Mouse (Mus musculus): ENCODE measurements around the gene Gm28048. TPM values are rescaled to one million over a fixed set of nuclear protein-coding genes. Genes with fewer than 3 reads are reported as not detected.

Gene Gm28048
- total and polyA plus RNA-seq, 2 experiments from 2014 or later, result 6.8 TPM; not detected in 1

- ATAC-seq (ENCODE audit: insufficient read depth, low read depth), result no peak
- Histone ChIP-seq H3K9ac (replicated peaks; ENCODE audit: low read depth, low read length) (no peak overlapping the region), H3K9me3 (replicated peaks; ENCODE audit: control insufficient read depth, low read length) (no peaks in the 10 kb centered on the region), H3K4me1 (ENCODE audit: control insufficient read depth, insufficient read depth) (peaks cover 8% of the 10 kb centered on the region; the same call in 1 of the 2 replicates), H3K36me3 (replicated peaks; ENCODE audit: control insufficient read depth, insufficient read depth, low read length) (no peaks in the 10 kb centered on the region), H3K4me3 (ENCODE audit: low read depth, low read length) (no peak overlapping the region), H3K27me3 (ENCODE audit: control insufficient read depth, insufficient read depth, low read length) (no peaks in the 10 kb centered on the region), H3K4me2 (ENCODE audit: low read depth, low read length) (no peak overlapping the region), H3K27ac (ENCODE audit: low read depth) (no peak overlapping the region)
- no peak for DNase-seq (ENCODE audit: low spot score)
- TF ChIP-seq CTCF (IDR thresholded peaks at IDR 0.05; ENCODE audit: low read depth) (no peak), EP300 (IDR thresholded peaks at IDR 0.05; ENCODE audit: low read depth) (no peak)
Measured at GRCm38 (mm10) chr11:22932167-22932566, 49.7 kb downstream of the Gm28048 start.

GRCm38 (mm10) chr11:22931320-22931905 lies 50.5 kb downstream of the Gm28048 start:
- WGBS, result 89% methylated on average over 2 of the region's 2 CpGs
- no peak overlapping the region for H3K27ac ChIP-seq (ENCODE audit: low read depth)
- no peaks in the 10 kb centered on the region for H3K27me3 ChIP-seq (ENCODE audit: control insufficient read depth, insufficient read depth, low read length)
- peaks cover 8% of the 10 kb centered on the region; the same call in 1 of the 2 replicates for H3K4me1 ChIP-seq (ENCODE audit: control insufficient read depth, insufficient read depth)
- H3K36me3 ChIP-seq (replicated peaks; ENCODE audit: control insufficient read depth, insufficient read depth, low read length), result no peaks in the 10 kb centered on the region
- DNase-seq (ENCODE audit: low spot score), result no peak
- H3K9ac ChIP-seq (replicated peaks; ENCODE audit: low read depth, low read length), result no peak overlapping the region
- no peak overlapping the region for H3K4me2 ChIP-seq (ENCODE audit: low read depth, low read length)
- no peak for ATAC-seq (ENCODE audit: insufficient read depth, low read depth)
- no peaks in the 10 kb centered on the region for H3K9me3 ChIP-seq (replicated peaks; ENCODE audit: control insufficient read depth, low read length)
- TF ChIP-seq CTCF (IDR thresholded peaks at IDR 0.05; ENCODE audit: low read depth) (no peak), EP300 (IDR thresholded peaks at IDR 0.05; ENCODE audit: low read depth) (no peak)
- H3K4me3 ChIP-seq (ENCODE audit: low read depth, low read length), result no peak overlapping the region

- no peak for TF ChIP-seq CTCF (IDR thresholded peaks at IDR 0.05; ENCODE audit: low read depth)
- TF ChIP-seq EP300 (IDR thresholded peaks at IDR 0.05; ENCODE audit: low read depth), result no peak
- Histone ChIP-seq H3K9ac (replicated peaks; ENCODE audit: low read depth, low read length) (no peak overlapping the region), H3K4me1 (ENCODE audit: control insufficient read depth, insufficient read depth) (peaks cover 4% of the 10 kb centered on the region; the same call in 1 of the 2 replicates), H3K36me3 (replicated peaks; ENCODE audit: control insufficient read depth, insufficient read depth, low read length) (no peaks in the 10 kb centered on the region), H3K4me2 (ENCODE audit: low read depth, low read length) (no peak overlapping the region), H3K4me3 (ENCODE audit: low read depth, low read length) (no peak overlapping the region), H3K27ac (ENCODE audit: low read depth) (no peak overlapping the region), H3K27me3 (ENCODE audit: control insufficient read depth, insufficient read depth, low read length) (no peaks in the 10 kb centered on the region), H3K9me3 (replicated peaks; ENCODE audit: control insufficient read depth, low read length) (no peaks in the 10 kb centered on the region)
- DNase-seq (ENCODE audit: low spot score) (no peak), ATAC-seq (ENCODE audit: insufficient read depth, low read depth) (no peak)
- WGBS, result 63% methylated on average over 2 of the region's 2 CpGs
Measured at GRCm38 (mm10) chr11:22930129-22930528, 51.8 kb downstream of the Gm28048 start.

GRCm38 (mm10) chr11:22928586-22929169 lies 53.2 kb downstream of the Gm28048 start:
- ATAC-seq (ENCODE audit: insufficient read depth, low read depth) (no peak), DNase-seq (ENCODE audit: low spot score) (no peak)
- no peaks in the 10 kb centered on the region for H3K9me3 ChIP-seq (replicated peaks; ENCODE audit: control insufficient read depth, low read length)
- H3K27me3 ChIP-seq (ENCODE audit: control insufficient read depth, insufficient read depth, low read length), result no peaks in the 10 kb centered on the region
- peaks cover 4% of the 10 kb centered on the region; the same call in 1 of the 2 replicates for H3K4me1 ChIP-seq (ENCODE audit: control insufficient read depth, insufficient read depth)
- no peak for TF ChIP-seq EP300 (IDR thresholded peaks at IDR 0.05; ENCODE audit: low read depth)
- no peak for TF ChIP-seq CTCF (IDR thresholded peaks at IDR 0.05; ENCODE audit: low read depth)
- WGBS, result 51% methylated on average over 8 of the region's 8 CpGs
- no peak overlapping the region for H3K4me3 ChIP-seq (ENCODE audit: low read depth, low read length)
- no peak overlapping the region for H3K4me2 ChIP-seq (ENCODE audit: low read depth, low read length)
- H3K9ac ChIP-seq (replicated peaks; ENCODE audit: low read depth, low read length), result no peak overlapping the region
- H3K36me3 ChIP-seq (replicated peaks; ENCODE audit: control insufficient read depth, insufficient read depth, low read length), result no peaks in the 10 kb centered on the region
- peak overlapping the region; percentile 4; the same call in 1 of the 2 replicates for H3K27ac ChIP-seq (ENCODE audit: low read depth)

- ATAC-seq (ENCODE audit: insufficient read depth, low read depth), result no peak
Measured at GRCm38 (mm10) chr11:22923606-22924005, 58.3 kb downstream of the Gm28048 start.

More at GRCm38 (mm10) chr11:22923606-22924005, 58.3 kb downstream of the Gm28048 start:
- Histone ChIP-seq H3K4me3 (ENCODE audit: low read depth, low read length) (no peak overlapping the region), H3K9me3 (replicated peaks; ENCODE audit: control insufficient read depth, low read length) (no peaks in the 10 kb centered on the region), H3K4me1 (ENCODE audit: control insufficient read depth, insufficient read depth) (peaks cover 3% of the 10 kb centered on the region; the same call in 1 of the 2 replicates), H3K27ac (ENCODE audit: low read depth) (no peak overlapping the region), H3K4me2 (ENCODE audit: low read depth, low read length) (no peak overlapping the region), H3K36me3 (replicated peaks; ENCODE audit: control insufficient read depth, insufficient read depth, low read length) (no peaks in the 10 kb centered on the region), H3K27me3 (ENCODE audit: control insufficient read depth, insufficient read depth, low read length) (no peaks in the 10 kb centered on the region), H3K9ac (replicated peaks; ENCODE audit: low read depth, low read length) (no peak overlapping the region)
- TF ChIP-seq CTCF (IDR thresholded peaks at IDR 0.05; ENCODE audit: low read depth) (no peak), EP300 (IDR thresholded peaks at IDR 0.05; ENCODE audit: low read depth) (no peak)
- no peak for DNase-seq (ENCODE audit: low spot score)
- WGBS, result 84% methylated on average over 2 of the region's 2 CpGs
